Mouse (Mus musculus) A20 (cell line): Measurements from ENCODE around the gene Nf1.
A peak's percentile ranks its signal among the peaks of the same experiment; 100 is the strongest.

Experiments used
- DNase-seq: peaks from one replicate; pipeline ENCODE4 v3.0.0-alpha.2; 2011; ENCODE audit warnings: low read depth, low spot score

The Nf1 gene

DNA sequence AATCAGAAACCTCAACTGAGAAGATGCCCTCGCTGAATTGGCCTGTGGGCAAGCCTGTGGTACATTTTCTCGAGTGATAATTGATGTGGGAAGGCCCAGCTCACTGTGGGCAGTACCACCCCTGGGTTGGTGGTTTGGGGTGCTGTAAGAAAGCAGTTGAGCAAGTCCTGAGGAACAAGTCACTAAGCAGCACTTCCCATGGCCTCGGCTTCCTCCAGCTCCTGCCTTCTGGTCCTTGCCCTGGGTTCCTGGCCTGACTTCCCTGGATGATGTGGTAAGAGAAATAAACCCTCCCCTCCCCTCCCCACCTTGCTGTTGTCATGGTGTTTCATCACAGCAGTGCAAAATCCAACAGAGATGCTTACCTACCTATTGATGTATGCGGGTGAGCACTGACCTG is 11.4 kb upstream of the Nf1 start:
- no peak for DNase-seq

GRCm38 (mm10) chr11:79329585-79329984 is 9.9 kb upstream of the Nf1 start:
- no peak for DNase-seq

- no peak for DNase-seq
Measured at GRCm38 (mm10) chr11:79335077-79335476, 4.4 kb upstream of the Nf1 start.

DNA sequence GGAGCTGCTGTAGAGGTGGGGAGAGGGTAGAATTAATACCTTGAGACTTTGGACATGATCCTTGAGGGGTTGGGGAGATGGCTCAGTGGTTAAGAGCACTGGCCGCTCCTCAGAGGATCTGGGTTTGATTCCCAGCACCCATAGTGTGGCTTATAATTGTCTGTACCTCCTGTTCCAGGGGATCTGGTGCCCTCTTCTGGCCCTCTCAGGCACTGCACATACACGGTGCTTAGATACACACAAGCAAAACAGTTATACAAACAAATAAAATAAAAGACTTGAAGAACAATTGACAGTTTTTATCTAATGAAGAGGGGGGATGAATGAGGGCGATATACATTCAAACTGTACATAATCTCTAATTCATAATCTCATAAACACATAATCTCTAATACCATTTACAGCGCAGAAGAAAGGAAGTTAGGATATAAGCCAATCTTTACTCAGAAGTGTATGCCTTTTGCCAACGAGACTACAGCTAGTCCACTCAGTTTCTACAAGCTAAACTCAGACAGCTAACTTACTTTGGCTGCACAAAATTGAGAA is 2.7 kb upstream of the Nf1 start:
- peak; percentile 56 for DNase-seq

DNA sequence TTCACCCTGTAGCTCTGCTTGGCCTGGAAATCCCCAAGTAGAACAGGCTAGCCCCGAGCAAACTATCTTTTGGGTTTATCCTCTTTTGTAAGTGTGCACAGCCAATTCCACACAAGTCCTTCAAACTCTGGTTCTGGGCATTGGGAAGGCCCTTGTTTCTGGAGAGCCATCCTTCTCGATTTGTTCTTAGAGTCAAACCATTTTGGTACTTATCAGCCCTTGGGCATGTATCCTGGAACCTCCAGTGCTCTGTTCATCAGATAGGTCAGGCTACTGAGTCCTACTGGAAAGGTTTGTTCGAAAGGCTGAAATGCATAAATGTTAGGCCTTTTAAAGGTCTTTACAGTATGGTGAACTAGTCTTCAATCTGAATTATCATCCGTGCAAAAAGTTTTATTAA is 872 bp upstream of the Nf1 start:
- no peak for DNase-seq

- peak; percentile 42 for DNase-seq
Measured at GRCm38 (mm10) chr11:79339808-79340781, 602 bp downstream of the Nf1 start.

- no peak for DNase-seq
Measured at GRCm38 (mm10) chr11:79356995-79357394, 17.5 kb downstream of the Nf1 start.

DNA sequence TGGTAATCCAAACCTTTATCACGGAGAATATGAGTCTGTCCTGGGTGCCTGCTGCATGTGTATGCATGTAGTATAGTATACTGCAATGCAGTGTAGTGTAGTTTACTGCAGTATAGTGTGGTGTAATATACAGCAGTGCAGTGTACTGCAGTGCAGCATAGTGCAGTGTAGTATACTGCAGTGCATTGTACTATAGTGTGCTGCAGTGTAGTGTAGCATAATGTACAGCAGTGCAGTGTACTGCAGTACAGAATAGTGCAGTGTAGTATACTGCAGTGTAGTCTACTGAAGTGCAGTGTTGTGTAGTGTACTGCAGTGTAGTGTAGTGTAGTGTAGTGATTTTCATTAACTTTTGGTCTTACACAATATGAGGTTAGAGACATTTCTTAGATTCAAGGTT is 17.9 kb downstream of the Nf1 start:
- no peak for DNase-seq

DNA sequence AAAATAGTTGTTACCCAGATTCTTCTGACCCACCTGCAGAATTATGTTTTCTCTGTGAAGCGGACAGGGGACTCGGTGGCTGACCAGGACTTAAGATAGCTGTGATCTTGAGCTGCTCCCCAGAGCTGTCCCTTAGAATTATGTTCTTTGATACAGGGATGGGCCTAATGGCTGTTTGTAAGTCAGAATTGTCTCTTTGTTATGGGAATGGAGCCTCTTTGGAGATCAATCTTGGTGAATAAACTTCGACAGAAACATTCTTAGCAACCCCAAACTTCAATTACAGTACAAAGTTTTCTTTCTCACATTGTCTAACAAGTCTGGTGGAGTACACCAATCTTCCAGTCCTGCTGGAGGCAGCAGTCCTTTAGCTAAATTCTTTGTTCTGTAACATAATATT is 25.5 kb downstream of the Nf1 start:
- no peak for DNase-seq

- no peak for DNase-seq
Measured at GRCm38 (mm10) chr11:79366284-79366683, 26.8 kb downstream of the Nf1 start.

DNA sequence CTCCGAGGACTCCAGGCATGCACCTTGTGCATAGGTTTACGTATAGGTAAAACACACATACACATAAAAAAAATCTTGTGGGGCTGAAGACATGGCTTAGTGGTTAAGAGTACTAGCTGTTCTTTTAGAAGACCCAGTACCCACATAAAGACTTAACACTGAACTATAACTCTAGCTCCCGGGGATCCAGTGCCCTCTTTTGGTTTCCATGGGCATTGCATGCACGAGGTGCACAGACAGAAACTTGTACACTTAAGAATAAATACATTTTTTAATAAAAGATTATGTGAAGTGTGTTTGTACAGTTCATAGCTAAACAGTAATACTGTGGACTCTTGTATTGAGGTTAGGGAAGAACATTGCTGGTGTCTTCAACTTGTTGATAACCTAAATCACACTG is 33.5 kb downstream of the Nf1 start:
- DNase-seq = peak; percentile 41

- DNase-seq = peak; percentile 79
Measured at GRCm38 (mm10) chr11:79398336-79398735, 58.8 kb downstream of the Nf1 start.

DNA sequence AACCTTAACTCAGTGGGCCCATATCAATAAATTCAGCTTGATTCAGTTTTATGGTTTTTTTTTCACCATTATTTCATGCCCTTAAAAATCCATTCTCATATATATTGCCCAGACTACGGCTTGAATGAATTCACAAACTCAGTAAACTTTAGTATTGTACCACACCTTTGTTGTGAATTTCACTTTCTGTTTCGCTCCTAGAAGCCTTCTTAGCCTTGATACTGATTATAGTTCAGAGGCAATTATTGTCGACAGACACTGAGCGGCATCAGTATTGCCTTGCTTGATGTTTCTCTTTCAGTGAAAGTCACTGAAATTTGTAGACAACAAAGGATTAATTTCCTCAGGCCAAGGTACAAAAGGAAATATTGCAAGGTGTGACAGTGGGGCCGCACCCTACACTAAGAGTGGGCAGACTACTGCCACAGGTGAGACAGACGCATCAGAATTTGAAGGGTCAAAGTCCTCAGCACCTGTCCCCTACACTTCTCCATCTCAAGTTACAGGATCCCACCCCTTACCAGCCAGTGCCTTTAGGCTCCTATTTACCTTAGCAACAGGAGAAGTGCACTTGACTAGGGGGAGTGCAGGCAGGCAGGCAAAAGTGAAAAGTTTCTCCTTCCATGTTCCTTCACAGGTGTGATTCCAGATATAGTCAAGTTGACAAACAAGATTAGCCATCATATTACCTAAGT is 64.3 kb downstream of the Nf1 start:
- no peak for DNase-seq

GRCm38 (mm10) chr11:79413761-79414513 is 74.4 kb downstream of the Nf1 start:
- no peak for DNase-seq

GRCm38 (mm10) chr11:79422496-79422895 is 83.0 kb downstream of the Nf1 start:
- DNase-seq = no peak

DNA sequence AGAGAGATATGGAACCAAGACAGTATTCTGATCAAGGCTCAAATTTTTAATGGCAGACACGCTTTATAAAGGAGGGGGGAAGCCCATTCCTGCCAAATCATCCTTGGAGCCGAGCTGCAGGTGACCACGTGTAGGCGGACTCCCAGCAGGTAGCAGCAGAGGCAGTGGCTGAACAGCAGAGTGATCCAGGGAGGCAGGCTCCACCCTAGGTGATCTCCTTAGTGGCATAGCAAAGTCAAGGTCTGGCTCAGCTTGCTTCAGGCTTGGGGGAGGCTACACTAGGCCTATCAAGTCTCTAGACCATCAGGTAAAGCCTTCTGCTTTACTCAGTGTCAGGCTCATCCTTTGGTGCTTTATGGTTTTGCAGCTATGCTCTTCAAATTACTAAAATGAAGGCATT is 87.1 kb downstream of the Nf1 start:
- no peak for DNase-seq

- DNase-seq = peak; percentile 64
Measured at GRCm38 (mm10) chr11:79427638-79428037, 88.1 kb downstream of the Nf1 start.

- no peak for DNase-seq
Measured at GRCm38 (mm10) chr11:79435252-79435651, 95.8 kb downstream of the Nf1 start.

- no peak for DNase-seq
Measured at GRCm38 (mm10) chr11:79448361-79448760, 108.9 kb downstream of the Nf1 start.

DNA sequence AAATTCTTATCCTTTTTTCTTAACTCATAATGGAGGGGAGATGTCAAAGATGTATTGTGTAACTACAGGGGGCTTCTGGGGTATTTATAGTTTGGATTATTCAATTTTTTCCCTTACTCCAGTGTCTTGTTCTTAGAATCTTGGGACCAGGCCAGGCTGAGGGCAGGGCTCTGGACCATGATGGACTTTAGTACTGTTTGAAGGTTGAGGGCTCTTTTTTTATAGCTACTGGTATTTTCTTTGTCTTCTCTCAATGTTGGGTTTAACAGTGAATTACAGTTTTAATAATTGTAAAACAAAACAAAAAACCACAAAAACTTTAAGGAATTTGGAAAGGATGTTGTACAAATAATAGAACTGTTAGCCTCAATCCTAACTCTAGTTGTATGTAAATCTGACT is 113.5 kb downstream of the Nf1 start:
- DNase-seq = no peak

DNA sequence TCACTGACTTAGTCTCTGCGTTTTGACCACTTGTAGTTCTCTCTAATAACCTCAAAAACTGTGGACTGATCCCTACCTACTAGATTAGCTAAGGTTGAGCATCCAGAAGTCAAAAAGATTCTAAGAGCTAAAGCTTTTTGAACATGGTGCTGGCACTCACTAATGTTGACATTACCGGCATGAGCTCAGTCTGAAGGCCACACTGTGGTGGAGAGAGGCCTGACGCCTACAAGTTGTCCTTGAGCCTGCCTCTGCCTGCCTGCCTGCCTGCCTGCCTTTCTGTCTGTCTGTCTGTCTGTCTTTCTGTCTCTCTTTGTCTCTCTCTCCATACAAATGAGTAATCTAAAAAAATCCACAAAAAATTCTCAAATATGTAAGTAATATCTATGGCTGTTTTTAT is 118.4 kb downstream of the Nf1 start:
- DNase-seq = no peak

- no peak for DNase-seq
Measured at GRCm38 (mm10) chr11:79459846-79460245, 120.4 kb downstream of the Nf1 start.
